Mouse (Mus musculus): ENCODE results near the gene Zglp1.

Gene Zglp1

DNA sequence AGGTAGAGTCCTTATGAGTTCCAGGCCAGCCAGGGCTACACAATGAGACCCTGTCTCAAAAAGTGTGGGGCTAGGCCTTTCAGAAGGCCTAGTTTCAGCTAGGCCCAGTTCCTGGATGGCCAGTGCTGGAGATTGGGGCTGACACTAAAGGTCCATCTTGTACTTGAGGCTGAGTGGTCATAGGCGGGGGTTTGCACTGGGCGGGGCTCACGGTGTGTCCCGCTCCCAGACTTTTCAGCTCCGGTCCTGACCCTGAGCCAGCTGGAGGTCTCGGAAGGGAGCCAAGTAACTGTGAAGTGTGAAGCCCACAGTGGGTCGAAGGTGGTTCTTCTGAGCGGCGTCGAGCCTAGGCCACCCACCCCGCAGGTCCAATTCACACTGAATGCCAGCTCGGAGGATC lies 40.0 kb downstream of the Zglp1 start:
- DNase-seq (ENCODE audit: inconsistent ontology term), result no peak

DNA sequence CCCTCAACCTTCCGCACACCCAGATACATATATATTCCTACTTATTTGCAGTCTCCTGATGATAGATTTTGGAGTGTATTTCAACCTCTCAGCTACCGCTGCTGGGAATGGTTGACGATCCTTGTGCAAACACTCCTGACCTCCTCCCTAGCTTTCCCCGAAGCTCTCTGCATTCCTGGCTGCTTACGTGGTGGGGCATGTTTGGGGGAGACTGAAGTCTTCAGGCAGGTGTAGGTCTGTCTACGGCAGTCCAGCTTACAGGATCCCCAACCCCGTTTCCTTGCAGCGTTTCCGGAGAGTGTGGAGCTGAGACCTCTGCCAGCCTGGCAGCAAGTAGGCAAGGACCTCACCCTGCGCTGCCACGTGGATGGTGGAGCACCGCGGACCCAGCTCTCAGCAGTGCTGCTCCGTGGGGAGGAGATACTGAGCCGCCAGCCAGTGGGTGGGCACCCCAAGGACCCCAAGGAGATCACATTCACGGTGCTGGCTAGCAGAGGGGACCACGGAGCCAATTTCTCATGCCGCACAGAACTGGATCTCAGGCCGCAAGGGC lies 41.6 kb downstream of the Zglp1 start:
- DNase-seq (ENCODE audit: inconsistent ontology term), result no peak

DNA sequence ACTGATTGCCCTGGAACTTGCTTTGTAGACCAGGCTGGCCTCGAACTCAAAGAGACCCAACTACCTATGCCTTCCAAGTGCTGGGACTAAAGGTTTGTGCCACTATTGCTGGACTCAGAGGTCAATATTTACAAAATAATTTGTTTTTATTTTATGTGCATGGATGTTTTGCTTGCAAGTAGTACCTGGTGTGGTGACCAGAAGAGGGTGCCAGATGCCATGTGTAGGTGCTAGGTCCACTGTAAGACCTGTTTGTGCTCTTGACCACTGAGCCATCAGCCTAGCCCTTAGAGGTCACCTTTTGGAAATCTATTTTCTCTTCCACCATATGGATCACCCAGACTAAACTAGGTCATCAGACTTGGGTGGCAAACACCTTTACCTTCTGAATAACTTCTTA lies 44.2 kb downstream of the Zglp1 start:
- DNase-seq (ENCODE audit: inconsistent ontology term), result no peak

DNA sequence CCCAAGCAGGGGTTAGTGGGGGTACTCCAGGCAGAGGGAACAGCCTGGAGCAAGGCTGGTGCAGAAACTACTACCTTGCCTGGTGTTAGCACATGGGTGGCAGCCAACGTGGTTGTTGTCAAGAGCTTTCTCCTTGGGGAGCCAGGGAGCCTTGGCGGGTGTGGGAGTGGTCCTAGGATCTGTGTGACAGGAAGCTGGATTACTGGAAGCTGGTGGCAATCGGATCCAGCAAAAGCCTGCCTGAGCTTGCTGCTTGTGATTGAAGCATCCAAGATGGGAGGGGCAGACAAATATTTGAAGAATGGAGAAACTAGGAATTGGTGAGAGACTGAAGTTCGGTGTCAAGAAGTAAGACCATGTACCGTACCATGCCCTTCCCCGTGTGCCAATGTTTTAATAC lies 44.6 kb downstream of the Zglp1 start:
- no peak for DNase-seq (ENCODE audit: inconsistent ontology term)

DNA sequence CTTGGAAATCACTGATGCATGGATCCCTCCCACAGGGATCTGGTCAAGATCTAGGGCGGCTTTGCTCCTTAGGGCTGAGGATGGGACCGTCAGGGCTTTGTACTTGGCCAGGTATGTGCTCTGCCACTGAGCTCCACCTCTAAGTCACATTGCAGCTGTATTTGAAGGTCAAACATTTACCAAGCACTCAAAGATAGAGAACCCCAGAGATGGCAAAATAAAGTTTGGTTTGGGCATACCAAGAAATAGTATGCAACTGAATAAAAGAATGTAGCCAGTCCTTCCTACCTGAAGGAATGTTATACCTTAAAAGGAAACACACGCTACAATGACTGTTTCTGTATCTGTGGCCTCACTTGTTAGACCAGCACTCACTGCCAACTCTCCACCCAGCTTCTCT lies 45.5 kb downstream of the Zglp1 start:
- DNase-seq (ENCODE audit: inconsistent ontology term), result no peak

DNA sequence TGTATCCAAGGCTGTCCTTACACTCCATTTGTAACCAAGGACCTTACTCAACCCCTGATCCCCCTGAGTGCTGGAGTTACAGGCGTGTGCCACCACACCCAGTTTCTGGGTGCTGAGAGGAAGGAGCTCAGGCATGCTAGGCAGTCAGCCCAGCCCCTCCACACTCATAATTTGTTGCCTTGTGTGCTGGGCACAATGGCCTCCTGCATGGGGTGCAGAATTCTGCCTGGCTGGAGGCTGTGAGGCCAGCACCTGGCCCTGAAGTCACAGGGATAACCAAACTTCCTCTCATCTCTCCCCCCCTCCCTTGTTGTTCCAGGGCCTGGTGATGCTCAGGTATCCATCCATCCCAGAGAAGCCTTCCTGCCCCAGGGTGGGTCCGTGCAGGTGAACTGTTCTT lies 48.3 kb downstream of the Zglp1 start:
- no peak for DNase-seq (ENCODE audit: inconsistent ontology term)

DNA sequence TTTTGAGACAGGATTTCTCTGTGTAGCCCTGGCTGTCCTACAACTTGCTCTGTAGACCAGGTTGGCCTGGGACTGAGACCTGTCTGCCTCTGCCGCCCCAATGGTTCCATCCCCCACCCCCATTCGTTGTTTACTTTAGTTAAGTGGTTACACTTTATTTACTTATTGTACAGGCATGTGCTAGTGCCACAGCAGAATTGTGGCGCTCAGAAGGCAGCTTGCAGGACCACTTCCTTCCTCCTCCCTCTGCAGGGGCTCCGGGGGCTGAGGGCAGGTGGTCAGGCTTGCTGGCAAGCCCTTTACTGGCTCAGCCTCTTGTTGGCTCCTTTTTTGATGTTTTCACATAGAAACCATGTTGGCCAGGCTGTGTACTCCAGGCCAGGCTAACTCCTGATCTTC lies 49.7 kb downstream of the Zglp1 start:
- DNase-seq (ENCODE audit: inconsistent ontology term), result no peak

DNA sequence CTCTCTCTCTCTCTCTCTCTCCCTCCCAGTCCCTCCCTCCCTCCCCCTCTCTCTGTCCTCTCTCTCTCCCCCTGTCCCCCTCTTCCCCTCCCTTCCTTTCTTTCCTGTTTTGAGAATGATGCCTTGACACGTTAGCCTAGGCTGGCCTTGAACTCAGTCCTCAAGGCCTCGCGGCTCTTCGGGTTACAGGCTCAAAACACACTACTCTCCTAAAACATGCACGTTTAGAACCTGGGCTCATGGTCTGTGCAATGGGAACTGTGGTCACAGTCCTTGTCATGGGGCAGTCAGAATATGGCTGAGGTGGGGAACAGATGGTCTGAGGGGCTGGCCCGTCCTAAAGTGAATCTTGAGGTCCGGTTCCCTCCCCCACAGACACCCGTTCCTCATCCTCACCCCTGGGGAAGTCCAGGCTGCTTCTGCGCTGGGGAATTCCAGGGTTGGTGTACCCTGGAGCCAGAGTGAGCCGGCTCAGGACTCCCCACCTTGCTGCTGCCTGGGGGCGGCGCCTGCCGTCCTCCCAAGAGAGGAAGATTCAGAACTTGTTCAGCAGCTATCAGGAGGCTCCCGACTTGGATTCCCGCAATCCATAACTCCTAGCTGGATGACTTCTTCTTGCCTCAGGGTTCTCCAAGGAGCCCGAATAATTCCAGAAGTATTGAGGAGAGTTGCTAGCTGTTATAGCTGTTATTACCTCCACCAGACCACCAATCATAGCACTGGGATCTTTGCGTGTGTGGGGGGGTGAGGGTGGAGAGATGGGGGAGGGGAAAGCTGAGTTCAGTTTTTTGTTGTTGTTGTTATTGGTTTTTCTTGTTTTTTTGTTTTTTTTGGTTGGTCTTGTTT lies 50.3 kb downstream of the Zglp1 start:
- DNase-seq (ENCODE audit: inconsistent ontology term), result no peak

DNA sequence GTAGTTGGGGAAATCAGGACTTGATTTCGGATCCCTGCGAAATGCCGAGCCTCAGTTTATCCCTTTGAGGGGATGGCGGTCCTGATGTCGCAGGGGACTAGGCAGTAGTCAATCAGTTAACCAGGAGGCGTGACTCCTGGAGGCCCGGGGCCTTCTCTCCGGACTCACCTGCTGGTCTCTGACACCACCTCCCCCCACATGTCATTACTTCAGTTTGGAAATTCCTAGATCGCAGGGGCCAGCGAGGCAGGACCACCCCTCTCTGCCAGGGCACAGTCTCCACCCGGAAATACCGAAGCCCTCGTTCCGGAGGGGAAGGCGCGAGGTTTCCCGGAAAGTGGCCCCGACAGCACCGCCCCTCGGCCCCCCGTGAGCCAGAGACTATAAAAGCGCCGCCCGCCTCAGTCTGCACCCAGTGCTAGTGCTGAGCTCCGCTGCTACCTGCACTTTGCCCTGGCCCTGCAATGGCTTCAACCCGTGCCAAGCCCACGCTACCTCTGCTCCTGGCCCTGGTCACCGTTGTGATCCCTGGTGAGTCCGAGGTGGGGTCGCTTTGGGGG lies 51.2 kb downstream of the Zglp1 start, which contains the start of gene Icam1:
Gene Icam1 (plus strand): TSS at position 415 of the 560 bp plus-strand sequence.
- no peak for DNase-seq (ENCODE audit: inconsistent ontology term)

DNA sequence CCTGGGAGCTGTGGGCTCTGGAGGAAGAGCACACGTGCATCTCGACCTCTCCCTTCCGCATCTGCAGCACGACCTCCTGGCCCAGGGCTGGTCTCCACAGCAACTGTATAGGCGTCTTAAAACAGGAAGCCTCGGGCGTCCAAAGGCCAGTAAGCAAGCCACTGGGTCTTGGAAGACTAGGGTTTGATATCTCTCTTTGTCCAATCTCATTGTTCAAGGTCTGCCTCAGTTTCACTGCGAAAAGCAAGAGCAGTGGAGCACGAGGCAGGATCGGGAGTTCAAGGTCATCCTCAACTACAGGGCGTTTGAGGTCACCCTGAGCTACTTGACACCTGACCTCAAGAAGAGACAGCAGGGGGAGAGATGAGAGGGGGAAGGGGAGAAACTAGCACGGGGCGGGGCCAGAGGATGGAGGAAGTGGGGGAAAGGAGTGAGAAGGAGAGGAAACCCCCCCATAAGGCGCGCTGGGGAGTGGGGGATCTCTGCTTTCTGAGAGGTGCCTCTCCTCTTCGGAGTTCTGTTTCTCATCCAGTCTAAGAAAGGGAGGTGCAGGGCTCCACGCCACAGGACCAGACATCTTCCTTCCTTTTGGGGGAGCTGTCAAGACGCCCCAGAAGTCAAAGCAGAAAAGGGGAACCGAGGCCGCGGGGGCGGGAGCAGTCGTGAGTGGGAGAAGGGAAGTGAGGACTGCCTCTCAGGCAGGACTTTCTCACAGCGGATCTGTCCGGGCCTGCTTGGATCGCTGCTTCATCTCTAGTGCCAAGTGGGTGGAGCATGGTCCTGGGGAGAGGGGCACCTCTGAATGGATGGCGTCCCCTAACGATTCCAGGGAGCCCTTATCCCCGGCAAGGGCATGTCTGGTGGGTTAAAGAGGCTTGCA lies 52.0 kb downstream of the Zglp1 start:
- no peak for DNase-seq (ENCODE audit: inconsistent ontology term)

Measured in Muller cell, postnatal 12 days (primary cell).